Mouse (Mus musculus): ENCODE measurements around the gene C1qtnf4. TPM values are rescaled to one million over a fixed set of nuclear protein-coding genes. Genes with fewer than 3 reads are reported as not detected.
A peak's percentile ranks its signal among the peaks of the same experiment; 100 is the strongest.

The C1qtnf4 gene
- polyA plus RNA-seq, 1 experiment from 2014 or later: 2.9 TPM

- peaks cover 13% of the 10 kb centered on the region for H3K4me1 ChIP-seq (ENCODE audit: insufficient read depth)
- WGBS (ENCODE audit: insufficient replicate concordance): 20% methylated on average over 7 of the region's 7 CpGs
- H3K4me3 ChIP-seq (ENCODE audit: low read depth, low read length): peak overlapping the region; percentile 67
- peak overlapping the region; percentile 98 for H3K9ac ChIP-seq (replicated peaks)
- TF ChIP-seq CTCF (IDR thresholded peaks at IDR 0.05; ENCODE audit: low read depth) (no peak), EP300 (IDR thresholded peaks at IDR 0.05; ENCODE audit: low read depth) (no peak)
- no peak for ATAC-seq
- DNase-seq: no peak
- no peaks in the 10 kb centered on the region for H3K27me3 ChIP-seq (ENCODE audit: insufficient read depth, low read length)
- H3K27ac ChIP-seq (ENCODE audit: low read depth): peak overlapping the region; percentile 99
- H3K9me3 ChIP-seq (ENCODE audit: low read length): no peaks in the 10 kb centered on the region
- peaks cover 12% of the 10 kb centered on the region for H3K36me3 ChIP-seq (replicated peaks; ENCODE audit: insufficient read depth, low read length)
- H3K4me2 ChIP-seq (ENCODE audit: low read depth, low read length): peak overlapping the region; percentile 98
These were observed 31.0 kb downstream of the C1qtnf4 start for GRCm38 (mm10) chr2:90916560-90917232.

GRCm38 (mm10) chr2:90917233-90917998 is 31.8 kb downstream of the C1qtnf4 start:
- H3K9ac ChIP-seq (replicated peaks): peak overlapping the region; percentile 98
- H3K4me3 ChIP-seq (ENCODE audit: low read depth, low read length): peak overlapping the region; percentile 67
- TF ChIP-seq EP300 (IDR thresholded peaks at IDR 0.05; ENCODE audit: low read depth) (no peak), CTCF (IDR thresholded peaks at IDR 0.05; ENCODE audit: low read depth) (no peak)
- ATAC-seq (peak; percentile 83), DNase-seq (peak; percentile 79)
- under 1% methylated on average over 57 of the region's 73 CpGs for WGBS (ENCODE audit: insufficient replicate concordance)
- no peaks in the 10 kb centered on the region for H3K27me3 ChIP-seq (ENCODE audit: insufficient read depth, low read length)
- H3K4me1 ChIP-seq (ENCODE audit: insufficient read depth): peaks cover 13% of the 10 kb centered on the region
- peaks cover 7% of the 10 kb centered on the region for H3K36me3 ChIP-seq (replicated peaks; ENCODE audit: insufficient read depth, low read length)
- peak overlapping the region; percentile 99 for H3K27ac ChIP-seq (ENCODE audit: low read depth)
- peak overlapping the region; percentile 98 for H3K4me2 ChIP-seq (ENCODE audit: low read depth, low read length)
- H3K9me3 ChIP-seq (ENCODE audit: low read length): no peaks in the 10 kb centered on the region

GRCm38 (mm10) chr2:90917999-90918698 is 32.5 kb downstream of the C1qtnf4 start:
- Histone ChIP-seq H3K27ac (ENCODE audit: low read depth) (peak overlapping the region; percentile 99), H3K36me3 (replicated peaks; ENCODE audit: insufficient read depth, low read length) (peaks cover 6% of the 10 kb centered on the region; the same call in 1 of the 2 replicates), H3K9ac (replicated peaks) (peak overlapping the region; percentile 98), H3K9me3 (ENCODE audit: low read length) (no peaks in the 10 kb centered on the region), H3K4me1 (ENCODE audit: insufficient read depth) (peaks cover 13% of the 10 kb centered on the region), H3K4me2 (ENCODE audit: low read depth, low read length) (peak overlapping the region; percentile 98), H3K27me3 (ENCODE audit: insufficient read depth, low read length) (no peaks in the 10 kb centered on the region), H3K4me3 (ENCODE audit: low read depth, low read length) (peak overlapping the region; percentile 67)
- peak; percentile 74 for ATAC-seq
- WGBS (ENCODE audit: insufficient replicate concordance): 10% methylated on average over 15 of the region's 16 CpGs
- TF ChIP-seq CTCF (IDR thresholded peaks at IDR 0.05; ENCODE audit: low read depth): no peak
- TF ChIP-seq EP300 (IDR thresholded peaks at IDR 0.05; ENCODE audit: low read depth): peak; percentile 41; the same call in 1 of the 2 replicates
- DNase-seq: peak; percentile 69

GRCm38 (mm10) chr2:90921178-90921577 is 35.5 kb downstream of the C1qtnf4 start:
- H3K4me2 ChIP-seq (ENCODE audit: low read depth, low read length): no peak overlapping the region
- H3K27me3 ChIP-seq (ENCODE audit: insufficient read depth, low read length): no peaks in the 10 kb centered on the region
- no peak for TF ChIP-seq CTCF (IDR thresholded peaks at IDR 0.05; ENCODE audit: low read depth)
- no peak for TF ChIP-seq EP300 (IDR thresholded peaks at IDR 0.05; ENCODE audit: low read depth)
- H3K27ac ChIP-seq (ENCODE audit: low read depth): peak overlapping the region; percentile 3; the same call in 1 of the 2 replicates
- no peaks in the 10 kb centered on the region for H3K36me3 ChIP-seq (replicated peaks; ENCODE audit: insufficient read depth, low read length)
- H3K9ac ChIP-seq (replicated peaks): no peak overlapping the region
- no peak overlapping the region for H3K4me3 ChIP-seq (ENCODE audit: low read depth, low read length)
- DNase-seq (no peak), ATAC-seq (no peak)
- H3K9me3 ChIP-seq (ENCODE audit: low read length): no peaks in the 10 kb centered on the region
- H3K4me1 ChIP-seq (ENCODE audit: insufficient read depth): peaks cover 10% of the 10 kb centered on the region
- 85% methylated on average over 1 of the region's 1 CpGs for WGBS (ENCODE audit: insufficient replicate concordance)

- Histone ChIP-seq H3K4me2 (ENCODE audit: low read depth, low read length) (no peak overlapping the region), H3K4me1 (ENCODE audit: insufficient read depth) (peaks cover 5% of the 10 kb centered on the region), H3K4me3 (ENCODE audit: low read depth, low read length) (no peak overlapping the region), H3K27ac (ENCODE audit: low read depth) (no peak overlapping the region), H3K9ac (replicated peaks) (no peak overlapping the region), H3K27me3 (ENCODE audit: insufficient read depth, low read length) (no peaks in the 10 kb centered on the region), H3K36me3 (replicated peaks; ENCODE audit: insufficient read depth, low read length) (no peaks in the 10 kb centered on the region), H3K9me3 (ENCODE audit: low read length) (no peaks in the 10 kb centered on the region)
- DNase-seq (no peak), ATAC-seq (no peak)
- WGBS (ENCODE audit: insufficient replicate concordance): 71% methylated on average over 2 of the region's 2 CpGs
- TF ChIP-seq CTCF (IDR thresholded peaks at IDR 0.05; ENCODE audit: low read depth) (no peak), EP300 (IDR thresholded peaks at IDR 0.05; ENCODE audit: low read depth) (no peak)
These were observed 37.0 kb downstream of the C1qtnf4 start for GRCm38 (mm10) chr2:90922636-90923035.

GRCm38 (mm10) chr2:90928566-90928965 is 42.9 kb downstream of the C1qtnf4 start:
- 75% methylated on average over 13 of the region's 13 CpGs for WGBS (ENCODE audit: insufficient replicate concordance)
- Histone ChIP-seq H3K9me3 (ENCODE audit: low read length) (no peaks in the 10 kb centered on the region), H3K36me3 (replicated peaks; ENCODE audit: insufficient read depth, low read length) (no peaks in the 10 kb centered on the region), H3K27me3 (ENCODE audit: insufficient read depth, low read length) (no peaks in the 10 kb centered on the region), H3K9ac (replicated peaks) (no peak overlapping the region), H3K4me3 (ENCODE audit: low read depth, low read length) (no peak overlapping the region), H3K4me2 (ENCODE audit: low read depth, low read length) (no peak overlapping the region), H3K27ac (ENCODE audit: low read depth) (no peak overlapping the region; the same call in 1 of the 2 replicates), H3K4me1 (ENCODE audit: insufficient read depth) (peaks cover 10% of the 10 kb centered on the region; the same call in 1 of the 2 replicates)
- DNase-seq: no peak
- no peak for ATAC-seq
- TF ChIP-seq CTCF (IDR thresholded peaks at IDR 0.05; ENCODE audit: low read depth) (no peak), EP300 (IDR thresholded peaks at IDR 0.05; ENCODE audit: low read depth) (no peak)

Data from liver, postnatal 0 days (tissue).